Mouse (Mus musculus): Measurements from ENCODE around the gene Fam89b.

DNA sequence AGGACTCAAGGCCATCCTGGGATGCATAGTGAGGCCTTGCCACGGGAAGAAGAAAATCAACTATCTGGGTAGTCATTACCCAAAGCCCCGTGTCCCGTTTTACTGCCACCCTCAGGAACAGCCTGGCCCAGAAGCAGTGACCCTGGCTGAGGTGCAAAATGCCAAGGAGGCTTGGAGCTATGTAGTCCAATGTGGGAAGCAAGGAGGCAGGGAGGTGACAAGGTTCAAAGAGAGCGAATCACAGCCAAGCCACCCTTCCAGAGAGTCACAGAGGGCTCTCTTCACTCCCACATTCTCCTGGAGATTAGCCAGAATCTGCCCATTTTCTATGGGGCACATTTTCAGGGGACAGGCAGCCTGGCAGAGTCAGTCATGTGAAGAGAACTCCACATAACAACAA lies 37.8 kb upstream of the Fam89b start:
- TF ChIP-seq CTCF (IDR thresholded peaks at IDR 0.05; ENCODE audit: low read depth, low read length) (no peak), POLR2A (IDR thresholded peaks at IDR 0.05; ENCODE audit: borderline replicate concordance, low read depth, low read length) (no peak)

Measured in bone marrow macrophage, adult 2 months (primary cell).